Mouse (Mus musculus): ENCODE measurements at regions not wholly inside any gene's neighbourhood (a gene's known extent, or its start where the extent isn't known, plus 50 kb on each side); places are given as distances from the start of the nearest gene placed in this dataset.
"Not testable (repeated sequence)": the region's sequence is repeated elsewhere in the genome, so short reads cannot be mapped to it uniquely, and the experiment has no call there.

DNA sequence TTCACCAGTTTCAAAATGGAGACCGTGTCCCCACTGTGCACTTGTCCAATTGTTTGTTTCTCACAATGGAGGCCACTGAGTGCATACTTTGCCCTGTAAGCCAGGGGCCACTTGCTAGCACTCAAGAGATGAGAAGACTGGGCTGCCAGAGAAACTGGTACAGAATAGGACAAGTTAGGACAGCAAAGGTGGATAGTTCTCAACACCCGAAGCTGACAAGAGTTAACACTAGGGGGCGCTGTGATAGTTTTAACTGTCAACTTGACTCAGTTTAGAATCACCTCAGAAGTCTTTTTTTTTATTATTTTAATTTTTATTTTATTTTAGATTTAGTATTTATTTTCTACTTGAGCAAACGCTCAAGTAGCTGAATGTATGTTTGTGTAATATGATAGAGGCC is 188.2 kb upstream of the Asap2 start:
- not testable (repeated sequence) for DNase-seq (ENCODE audit: low read depth, low spot score)

DNA sequence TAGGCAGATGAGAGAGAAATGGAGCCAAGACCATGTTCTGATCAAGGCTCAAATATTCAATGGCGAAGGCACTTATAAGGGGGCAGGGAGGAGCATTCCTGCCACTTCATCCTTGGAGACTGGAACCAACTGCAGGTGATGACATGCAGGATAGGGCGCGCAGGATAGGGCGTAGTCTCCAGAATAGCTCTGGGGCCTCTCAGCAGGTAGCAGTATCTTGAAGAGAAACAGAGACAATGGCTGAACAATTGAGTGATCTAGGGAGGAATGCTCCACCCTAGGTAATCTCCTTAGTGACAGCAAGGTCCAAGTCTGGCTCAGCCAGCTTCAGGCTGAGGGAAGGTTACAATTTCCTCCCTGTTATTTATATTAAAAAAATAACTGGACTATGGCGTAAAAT is 184.8 kb upstream of the Asap2 start:
- not testable (repeated sequence) for DNase-seq (ENCODE audit: low read depth, low spot score)

DNA sequence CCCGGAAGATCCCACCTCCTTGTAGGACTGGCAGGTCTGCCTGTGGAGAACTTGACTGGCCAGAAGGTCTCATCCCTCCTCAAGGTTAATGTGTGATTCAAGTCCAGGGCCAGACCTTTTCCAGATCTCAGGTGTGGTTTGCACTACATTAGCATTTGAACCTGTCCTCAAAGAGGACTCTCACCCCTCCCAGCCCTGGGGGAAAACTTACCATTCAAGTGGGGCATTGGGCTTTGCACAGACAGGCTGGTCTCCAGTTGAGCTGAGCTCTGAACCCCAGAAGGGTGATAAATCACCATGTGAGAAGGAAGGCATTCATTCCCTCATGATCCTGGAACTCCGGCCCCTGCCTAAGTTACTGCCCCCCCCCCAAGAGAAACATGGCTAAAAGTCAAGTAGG is 183.6 kb upstream of the Asap2 start:
- no peak for DNase-seq (ENCODE audit: low read depth, low spot score)

DNA sequence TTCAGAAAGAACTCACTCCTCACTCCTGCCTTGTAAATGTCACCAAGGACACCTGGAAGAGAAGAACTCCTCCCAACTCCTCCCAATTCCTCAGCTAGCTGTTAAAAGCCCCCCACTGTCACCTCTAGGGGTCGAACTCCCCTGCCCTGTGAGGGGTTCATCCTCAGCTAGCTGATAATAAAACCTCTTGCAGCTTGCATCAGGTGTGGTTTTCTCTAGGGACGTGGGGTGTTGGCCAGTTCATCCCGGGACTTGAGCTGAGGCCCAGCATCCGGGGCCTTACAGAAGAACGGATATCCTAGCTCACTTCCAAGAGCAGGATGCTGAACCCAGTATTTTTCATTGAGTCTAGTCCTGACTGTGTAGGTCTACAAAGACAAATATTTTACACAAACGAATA is 176.4 kb upstream of the Asap2 start:
- not testable (repeated sequence) for DNase-seq (ENCODE audit: low read depth, low spot score)

DNA sequence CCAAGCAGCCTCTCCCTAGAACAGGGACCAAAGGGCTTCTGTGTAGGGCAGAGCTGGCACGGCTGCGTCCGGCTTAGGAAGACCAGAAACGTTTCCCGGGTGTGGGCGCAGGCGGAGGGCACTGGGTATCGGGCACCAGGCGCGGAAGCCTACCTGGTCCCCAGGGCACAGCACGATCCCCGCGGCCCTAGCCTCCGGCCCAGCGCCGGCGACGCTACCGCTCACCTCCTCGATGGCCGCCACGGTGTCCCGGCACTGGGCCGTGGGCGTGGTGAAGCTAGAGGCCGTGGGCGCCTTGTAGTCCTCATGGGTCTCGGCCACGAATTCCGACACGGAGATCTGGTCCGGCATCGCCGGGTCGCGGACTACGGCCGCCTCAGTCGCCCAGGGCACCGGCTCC is 175.1 kb upstream of the Asap2 start:
- not testable (repeated sequence) for DNase-seq (ENCODE audit: low read depth, low spot score)

DNA sequence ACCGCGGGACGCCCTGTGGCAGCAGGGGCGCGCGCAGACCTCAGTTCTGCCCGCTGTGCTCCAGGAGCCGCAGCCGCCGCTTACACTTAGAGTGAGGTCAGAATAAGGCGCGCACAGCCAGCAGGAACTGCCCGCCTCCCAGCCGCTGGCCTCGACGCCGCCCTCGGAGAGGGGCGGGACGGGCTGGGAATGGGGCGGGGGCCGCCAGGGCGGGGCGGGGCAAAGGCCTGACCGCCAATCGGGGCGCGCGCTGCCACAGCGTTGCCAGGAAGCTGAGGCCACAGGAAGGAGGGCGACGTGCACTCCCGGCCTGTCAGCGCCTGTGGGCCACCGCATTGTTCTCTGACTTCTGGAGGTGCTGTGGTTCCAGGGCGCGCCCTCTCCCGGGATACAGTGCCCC is 174.7 kb upstream of the Asap2 start:
- DNase-seq (ENCODE audit: low read depth, low spot score), result no peak

DNA sequence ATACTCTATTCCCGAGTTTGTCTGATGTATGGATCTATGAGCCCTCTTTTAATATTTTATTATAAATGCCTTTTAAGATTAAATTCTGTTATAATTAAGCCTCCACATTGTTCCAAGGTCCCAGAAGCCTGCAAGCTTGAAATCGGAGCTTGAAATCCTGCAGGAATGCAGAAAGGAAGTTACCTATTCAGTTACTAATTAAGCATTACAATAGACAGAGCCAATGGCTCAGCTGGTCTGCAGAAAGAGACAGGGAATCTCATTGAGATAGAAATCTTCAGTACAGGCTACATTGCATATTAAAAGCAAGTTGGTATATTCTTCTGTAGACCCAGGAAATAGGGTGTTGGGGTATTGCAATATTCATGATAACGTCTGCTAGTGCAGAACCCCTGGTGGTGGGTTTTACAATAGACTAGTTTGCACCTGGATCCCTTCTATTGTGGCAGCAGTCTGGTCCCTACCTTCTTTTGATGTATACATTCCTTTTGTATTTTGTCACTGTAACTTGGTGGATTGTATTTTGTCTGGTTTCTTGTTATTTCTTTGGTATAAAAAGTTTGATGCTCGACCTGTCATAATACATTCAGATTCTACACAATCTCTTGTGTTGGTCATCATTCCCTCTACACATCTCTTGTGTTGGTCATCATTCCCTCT is 146.5 kb upstream of the Asap2 start:
- not testable (repeated sequence) for DNase-seq (ENCODE audit: low read depth, low spot score)

DNA sequence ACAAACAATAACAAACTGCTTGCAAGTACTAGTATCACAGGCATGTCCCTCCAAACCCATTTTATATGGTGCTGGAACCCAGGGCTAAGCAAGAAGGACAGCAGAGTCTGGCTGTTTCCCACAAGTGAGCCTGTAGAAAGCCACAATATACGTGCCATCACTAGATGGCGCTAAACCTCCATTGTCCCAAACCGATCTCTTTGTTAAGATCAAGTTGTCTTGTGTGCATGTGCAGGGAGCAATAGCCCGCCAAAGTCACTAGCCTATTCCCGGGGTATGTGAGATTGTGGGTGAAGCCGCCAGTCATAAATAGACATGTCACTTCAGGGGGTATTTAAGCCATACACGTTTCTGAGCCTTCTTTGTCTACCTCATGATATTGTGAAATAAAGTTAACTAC is 145.4 kb upstream of the Asap2 start:
- not testable (repeated sequence) for DNase-seq (ENCODE audit: low read depth, low spot score)

DNA sequence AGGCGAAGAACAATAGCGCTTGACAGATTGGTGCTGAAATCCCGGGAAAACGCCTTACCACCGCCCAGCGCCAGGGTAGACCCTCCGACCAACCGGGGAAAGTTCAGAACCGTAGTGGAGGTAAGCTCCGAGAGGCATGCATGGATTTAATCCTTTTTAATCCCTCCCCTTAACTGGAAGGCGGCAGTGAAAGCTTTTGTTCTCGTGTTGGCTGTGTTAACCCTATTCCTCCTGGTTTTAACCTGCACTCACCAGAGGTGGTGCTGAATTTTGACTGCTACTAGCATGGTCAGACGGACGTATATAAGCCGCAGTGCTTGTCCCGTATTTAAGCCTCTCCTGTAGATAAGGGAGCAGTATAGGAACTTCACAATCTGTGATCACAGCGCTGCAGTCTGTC is 145.0 kb upstream of the Asap2 start:
- no peak for DNase-seq (ENCODE audit: low read depth, low spot score)

DNA sequence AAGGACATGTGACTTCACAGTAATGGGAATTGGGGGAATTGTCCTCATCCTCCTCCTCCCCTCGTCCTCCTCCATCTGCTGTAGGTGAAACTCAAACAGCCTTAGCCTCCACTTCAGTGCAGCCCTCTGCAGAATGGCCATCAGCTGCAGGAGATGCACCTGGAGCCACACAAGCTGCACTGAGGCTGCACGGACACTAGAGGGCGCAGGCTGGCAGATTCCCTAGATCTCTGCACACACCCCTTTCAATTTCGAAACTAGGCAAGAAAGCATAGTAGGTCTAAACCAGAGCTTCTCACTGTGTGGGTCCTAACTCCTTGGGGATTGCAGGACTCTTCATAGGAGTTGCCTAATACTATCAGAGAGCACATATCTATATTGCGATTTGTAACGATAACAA is 106.2 kb upstream of the Asap2 start:
- DNase-seq (ENCODE audit: low read depth, low spot score), result not testable (repeated sequence)

DNA sequence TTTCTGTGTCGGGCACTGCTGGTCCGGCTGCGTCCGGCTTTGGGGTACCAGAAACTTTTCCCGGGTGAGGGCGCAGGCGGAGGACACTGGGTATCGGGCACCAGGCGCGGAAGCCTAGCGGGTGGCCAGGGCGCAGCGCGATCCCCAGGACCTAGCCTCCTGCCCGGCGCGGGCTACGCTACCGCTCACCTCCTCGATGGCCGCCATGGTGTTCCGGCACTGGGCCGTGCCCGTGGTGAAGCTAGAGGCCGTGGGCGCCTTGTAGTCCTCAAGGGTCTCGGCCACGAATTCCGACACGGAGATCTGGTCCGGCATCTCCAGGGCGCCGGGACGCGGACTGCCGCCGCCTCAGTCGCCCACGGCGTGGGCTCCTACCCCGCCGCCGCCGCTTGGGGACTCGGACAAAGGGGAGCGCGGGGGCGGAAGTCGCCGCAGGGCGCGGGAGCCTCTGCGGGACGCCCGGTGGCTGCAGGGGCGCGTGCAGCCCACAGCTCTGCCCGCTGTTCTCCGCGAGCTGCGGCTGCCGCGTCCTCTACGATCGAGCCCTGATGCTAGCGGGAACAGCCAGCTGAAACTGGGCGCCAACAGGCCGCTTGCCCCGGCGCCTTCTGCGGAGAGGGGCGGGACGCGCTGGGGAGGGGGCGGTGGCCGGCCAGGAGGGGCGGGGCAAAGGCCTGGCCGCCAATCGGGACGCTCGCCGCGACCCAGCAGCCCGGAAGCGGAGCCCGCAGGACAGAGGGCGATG is 69.4 kb upstream of the Asap2 start:
- peak; percentile 2 for DNase-seq (ENCODE audit: low read depth, low spot score)

DNA sequence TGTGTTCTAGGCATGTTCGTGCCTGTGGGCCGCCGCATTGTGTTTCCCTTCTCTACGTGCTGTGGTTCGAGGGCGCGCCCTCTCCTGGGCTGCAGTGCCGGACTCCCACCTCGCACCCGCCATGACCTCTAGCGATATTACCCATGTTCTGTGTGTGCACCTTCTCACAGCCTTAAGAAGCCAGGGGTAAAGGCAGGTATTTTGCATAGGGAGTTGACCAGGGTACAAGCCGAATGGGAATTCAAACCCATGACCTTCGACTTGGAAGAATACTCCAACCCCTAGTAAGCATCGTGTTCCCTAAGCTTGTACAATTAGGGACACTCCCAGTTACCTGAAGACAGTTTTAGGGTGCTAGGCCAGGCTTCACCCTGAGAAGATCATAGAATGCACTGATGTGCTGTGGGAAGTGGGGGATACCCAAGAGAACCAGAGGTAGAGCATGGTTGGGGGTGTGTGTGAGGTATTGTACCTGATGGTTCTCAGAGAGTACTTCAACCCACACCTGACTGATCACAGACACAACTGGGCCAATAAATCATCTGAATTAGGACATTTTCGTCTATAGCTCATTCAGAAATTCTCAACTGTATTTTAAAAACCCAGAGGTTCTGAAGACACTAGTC is 68.7 kb upstream of the Asap2 start:
- DNase-seq (ENCODE audit: low read depth, low spot score), result not testable (repeated sequence)

DNA sequence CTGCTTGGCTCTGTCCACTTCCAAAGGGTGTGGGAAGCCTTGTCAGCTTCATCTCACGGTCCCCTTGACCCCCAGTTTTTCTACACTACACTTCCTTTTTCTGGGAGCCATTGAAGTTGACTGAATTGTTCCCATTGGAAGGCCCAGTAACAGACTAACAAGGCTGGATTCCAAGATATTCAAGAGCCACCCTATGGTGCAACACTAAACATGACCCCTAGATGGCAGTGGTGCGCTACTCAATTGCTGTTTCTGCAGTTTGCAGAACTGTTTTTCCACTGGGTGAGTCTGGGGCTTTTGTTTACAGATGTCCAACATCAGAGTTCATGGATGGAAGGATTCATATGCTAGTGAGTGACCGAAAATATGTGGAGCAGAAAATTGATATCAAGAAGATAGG is 61.3 kb upstream of the Asap2 start:
- not testable (repeated sequence) for DNase-seq (ENCODE audit: low read depth, low spot score)
